Mouse (Mus musculus) testis, adult 2 months (tissue): Measurements from ENCODE around the gene Epha6.

Experiments
- CTCF ChIP-seq: fragments of 200-500 bp; IDR thresholded peaks from 2 replicates; pipeline ENCODE4 v1.5.1; 2012; ENCODE audit warnings: low read depth, mild to moderate bottlenecking, inconsistent platforms, low read length, moderate library complexity; ENCODE audit not compliant: control insufficient read depth, insufficient read depth, insufficient replicate concordance
- POLR2A ChIP-seq: fragments of 200-500 bp; IDR thresholded peaks from 2 replicates; pipeline ENCODE4 v1.6.1; 2012; ENCODE audit warnings: low read depth, mild to moderate bottlenecking, inconsistent platforms, low read length, moderate library complexity; ENCODE audit not compliant: control insufficient read depth

DNA sequence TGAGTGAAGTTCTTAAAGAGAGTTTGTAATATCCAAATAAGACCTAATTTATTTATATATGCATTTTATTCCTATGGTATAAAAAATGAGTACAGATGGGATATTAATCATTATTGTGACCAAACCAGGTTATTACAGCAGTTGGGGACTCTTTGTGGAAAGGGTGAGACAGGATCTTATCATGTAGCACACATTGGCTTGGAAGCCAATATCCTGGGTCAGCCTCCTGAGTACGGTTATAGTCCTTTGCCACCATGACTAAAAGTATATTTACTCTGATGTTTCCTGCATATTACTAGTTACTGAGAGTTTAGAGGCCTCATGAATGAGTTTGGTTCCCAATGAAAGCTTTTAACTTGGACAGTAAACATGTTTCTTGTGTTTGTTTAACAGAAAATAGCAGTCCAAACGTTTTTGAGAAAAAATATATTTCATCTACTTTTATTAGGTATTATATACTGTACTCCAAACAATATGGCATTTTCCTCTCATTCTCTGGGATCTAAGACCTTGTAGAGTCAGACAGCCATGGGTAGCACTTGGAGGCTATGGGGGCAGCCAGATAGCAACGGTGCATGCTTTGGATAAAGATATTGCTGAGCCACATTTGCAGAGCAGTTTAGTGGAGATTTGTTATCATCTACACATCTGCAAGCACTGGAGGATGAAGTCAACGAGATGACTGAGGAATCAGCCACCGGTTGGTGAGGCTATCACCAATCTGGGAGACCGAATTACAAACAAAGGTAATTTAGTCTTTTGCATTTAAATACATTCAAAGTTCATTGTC, 340.4 kb downstream of the Epha6 start:
- TF ChIP-seq CTCF (no peak), POLR2A (no peak)
